Mouse (Mus musculus) lung, postnatal 0 days (tissue): Measurements from ENCODE around the gene Nrxn2. TPM values are rescaled to one million over a fixed set of nuclear protein-coding genes. Genes with fewer than 3 reads are reported as not detected.

Experiments
- ATAC-seq: fragments of 200-750 bp; cut with Nextera tagmentation; 2 replicates; pipeline ENCODE4 v1.8.0; 2017; ENCODE audit warnings: moderate library complexity
- DNase-seq: peaks from one replicate; pipeline ENCODE4 v3.0.0-alpha.2; 2016; ENCODE audit warnings: low spot score
- H3K27ac ChIP-seq: fragments of 300-500 bp; sonication (generic); 2 replicates; pipeline ENCODE4 v1.5.1; 2014; ENCODE audit warnings: antibody characterized with exemption, mild to moderate bottlenecking, low read length, mixed read lengths
- H3K27me3 ChIP-seq: fragments of 300-500 bp; sonication (generic); replicated peaks from 2 replicates; pipeline ENCODE4 v1.6.1; 2014; ENCODE audit warnings: low read length, mixed read lengths; ENCODE audit not compliant: insufficient read depth
- H3K36me3 ChIP-seq: fragments of 300-500 bp; sonication (generic); 2 replicates; pipeline ENCODE4 v1.6.1; 2014; ENCODE audit warnings: low read length, mixed read lengths; ENCODE audit not compliant: insufficient read depth
- H3K4me1 ChIP-seq: fragments of 300-500 bp; sonication (generic); 2 replicates; pipeline ENCODE4 v1.6.1; 2014; ENCODE audit warnings: antibody characterized with exemption, low read depth, low read length, mixed read lengths; ENCODE audit not compliant: insufficient read depth
- H3K4me2 ChIP-seq: fragments of 300-500 bp; sonication (generic); replicated peaks from 2 replicates; pipeline ENCODE4 v1.6.1; 2014; ENCODE audit warnings: low read depth, mild to moderate bottlenecking, low read length, moderate library complexity, mixed read lengths
- H3K4me3 ChIP-seq: fragments of 300-500 bp; sonication (generic); 2 replicates; pipeline ENCODE4 v1.5.1; 2014; ENCODE audit warnings: low read depth, low read length
- H3K9ac ChIP-seq: fragments of 300-500 bp; sonication (generic); replicated peaks from 2 replicates; pipeline ENCODE4 v1.6.1; 2014; ENCODE audit warnings: low read depth, mild to moderate bottlenecking
- H3K9me3 ChIP-seq: fragments of 300-500 bp; sonication (generic); 2 replicates; pipeline ENCODE4 v1.6.1; 2016; ENCODE audit warnings: low read length, mixed read lengths
- CTCF ChIP-seq: IDR thresholded peaks from 2 replicates; pipeline ENCODE4 v1.5.1; 2016; ENCODE audit warnings: antibody characterized with exemption, mild to moderate bottlenecking
- EP300 ChIP-seq: IDR thresholded peaks from 2 replicates; pipeline ENCODE4 v1.6.1; 2016; ENCODE audit warnings: antibody characterized with exemption, mild to moderate bottlenecking, control low read depth
- WGBS: fragments of 180-500 bp; shearing (Covaris S2); extraction: QIAGEN DNeasy Blood & Tissue Kit; methylation state at CpG from one replicate; pipeline ENCODE4 v1.1.7; 2014; 5-methylcytosine and 5-hydroxymethylcytosine counted together
- polyA plus RNA-seq: library from polyadenylated mRNA; unstranded; fragments of >200 nt; fragmentation: Nextera tagmentation; extraction: Ambion mirVana; gene quantifications from 2 replicates; pipeline ENCODE4 v1.2.1, GENCODE M21; 2015

Gene Nrxn2
- polyA plus RNA-seq, 1 experiment from 2014 or later, result 3.8 TPM

DNA sequence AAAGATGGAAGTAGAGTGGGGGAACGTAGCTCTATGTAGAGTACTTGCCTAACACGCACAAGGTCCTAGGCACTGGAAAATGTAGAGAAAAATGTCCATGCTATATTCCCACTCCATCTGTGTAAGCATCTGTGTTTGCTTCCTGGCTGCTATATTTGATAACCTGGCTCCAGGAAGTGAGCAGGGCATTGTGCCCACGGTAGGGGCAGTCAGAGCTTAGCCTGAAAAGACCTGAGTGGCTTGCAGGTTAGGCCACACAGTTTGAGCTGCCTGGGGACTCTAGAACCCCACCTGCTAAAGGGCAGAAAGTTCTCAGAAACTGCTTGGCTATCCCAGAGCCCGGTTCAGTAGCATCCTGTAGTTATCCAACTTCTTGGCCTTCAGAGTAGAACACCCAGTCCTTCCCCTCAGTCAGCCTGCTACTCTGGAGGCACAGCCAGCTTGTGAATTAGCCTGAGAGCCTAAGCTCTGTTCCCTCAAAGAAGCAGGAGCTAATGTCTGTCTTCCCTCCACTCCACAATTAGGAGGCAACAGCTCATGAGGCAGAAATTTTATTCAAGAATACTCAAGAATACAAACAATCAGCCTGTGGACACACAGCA, 36.1 kb upstream of the Nrxn2 start:
- peaks cover 6% of the 10 kb centered on the region; the same call in 1 of the 2 replicates for H3K36me3 ChIP-seq
- TF ChIP-seq CTCF (no peak), EP300 (no peak)
- no peak for ATAC-seq

DNA sequence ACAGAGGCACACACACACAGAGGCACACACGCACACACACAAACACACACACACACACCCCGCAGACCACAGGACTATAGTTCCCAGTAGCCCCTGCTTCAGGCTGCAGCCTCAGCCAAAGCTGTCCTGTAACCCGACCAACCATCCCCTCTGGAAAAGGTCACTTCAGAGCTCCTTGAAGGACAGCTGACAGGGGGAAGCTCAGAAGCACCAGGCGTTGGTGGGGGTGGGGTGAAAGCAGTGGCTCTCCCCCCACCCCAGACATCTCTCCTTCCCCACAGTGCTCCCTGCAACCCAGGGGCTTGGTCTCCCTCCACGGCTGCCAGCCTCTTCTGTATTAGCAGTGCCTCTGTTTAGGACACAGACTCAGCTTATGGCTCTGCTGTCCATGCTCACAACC, 35.1 kb upstream of the Nrxn2 start:
- peak overlapping the region; percentile 52; the same call in 1 of the 2 replicates for H3K27ac ChIP-seq
- no peaks in the 10 kb centered on the region for H3K27me3 ChIP-seq
- ATAC-seq (no peak), DNase-seq (no peak)
- H3K4me2 ChIP-seq, result no peak overlapping the region
- no peak overlapping the region for H3K9ac ChIP-seq
- H3K4me1 ChIP-seq, result peaks cover 14% of the 10 kb centered on the region; the same call in 1 of the 2 replicates
- 39% methylated on average over 5 of the region's 5 CpGs for WGBS
- H3K4me3 ChIP-seq, result no peak overlapping the region
- no peaks in the 10 kb centered on the region for H3K9me3 ChIP-seq
- no peaks in the 10 kb centered on the region for H3K36me3 ChIP-seq
- TF ChIP-seq CTCF (no peak), EP300 (no peak)

More for the DNA sequence above, 36.1 kb upstream of the Nrxn2 start:
- no peak for DNase-seq
- Histone ChIP-seq H3K4me3 (no peak overlapping the region), H3K27ac (no peak overlapping the region), H3K4me2 (no peak overlapping the region), H3K9ac (no peak overlapping the region), H3K4me1 (peaks cover 14% of the 10 kb centered on the region; the same call in 1 of the 2 replicates), H3K27me3 (no peaks in the 10 kb centered on the region), H3K9me3 (no peaks in the 10 kb centered on the region)
- WGBS, result 49% methylated on average over 4 of the region's 4 CpGs

DNA sequence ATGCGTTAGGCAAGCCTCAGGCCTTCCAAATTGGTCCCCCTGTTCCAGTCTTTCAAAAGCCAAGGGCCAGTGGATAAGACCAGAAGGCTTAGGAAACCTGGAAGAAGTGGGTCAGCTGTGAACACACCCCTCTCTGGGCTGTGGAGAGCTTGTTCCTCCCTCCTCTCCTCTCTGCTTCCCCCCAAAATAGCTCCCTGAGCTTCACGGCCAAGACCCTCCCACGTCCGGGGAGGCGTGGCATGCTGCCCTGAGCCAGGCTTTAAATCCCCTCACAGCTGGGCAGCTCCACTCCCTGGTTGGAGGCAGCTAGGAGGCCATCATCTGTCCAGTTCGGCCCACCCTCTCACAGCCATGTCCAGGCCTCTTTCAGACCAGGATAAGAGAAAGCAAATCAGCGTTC, 34.4 kb upstream of the Nrxn2 start, which contains the start of gene Pygm:
Gene Pygm, plus strand, starts transcription at position 272 of the 400 bp plus-strand sequence.
- H3K4me1 ChIP-seq, result peaks cover 14% of the 10 kb centered on the region; the same call in 1 of the 2 replicates

DNA sequence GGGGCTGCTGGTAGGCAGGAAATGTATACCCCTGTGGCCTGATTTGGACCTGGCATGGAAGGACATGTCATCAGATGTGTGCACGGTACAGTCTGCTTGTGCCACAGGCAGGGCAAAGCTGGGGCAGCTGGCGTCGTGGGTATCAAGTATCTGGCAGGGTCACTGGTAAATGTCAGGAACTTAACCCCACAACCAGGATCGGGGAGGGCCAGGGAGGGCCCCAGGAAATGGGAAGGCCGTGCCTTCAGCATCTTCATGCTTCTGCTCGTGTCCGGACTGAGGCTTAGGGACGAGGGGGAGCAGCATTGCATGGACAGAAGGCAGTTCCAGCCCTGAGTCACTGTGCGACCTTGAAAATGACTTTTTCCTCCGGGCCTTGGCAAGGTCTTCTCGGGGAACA, 33.6 kb upstream of the Nrxn2 start:
- no peak for TF ChIP-seq CTCF
- no peak for TF ChIP-seq EP300
- Histone ChIP-seq H3K9me3 (no peaks in the 10 kb centered on the region), H3K36me3 (no peaks in the 10 kb centered on the region), H3K27ac (peak overlapping the region; percentile 52), H3K4me2 (peak overlapping the region; percentile 36), H3K4me3 (no peak overlapping the region), H3K4me1 (peaks cover 20% of the 10 kb centered on the region; the same call in 1 of the 2 replicates), H3K9ac (no peak overlapping the region), H3K27me3 (no peaks in the 10 kb centered on the region)
- 66% methylated on average over 11 of the region's 11 CpGs for WGBS
- ATAC-seq (no peak), DNase-seq (no peak)

More for the DNA sequence above, 34.4 kb upstream of the Nrxn2 start, which contains the start of gene Pygm:
- no peaks in the 10 kb centered on the region for H3K27me3 ChIP-seq
- ATAC-seq (peak; percentile 83), DNase-seq (peak; percentile 77)
- H3K4me3 ChIP-seq, result no peak within 1 kb of the TSS
- 14% methylated on average over 7 of the region's 7 CpGs for WGBS
- 0 out of 2 replicates have a peak within 1 kb of the TSS, but pooled peaks have one; percentile 26 for H3K9ac ChIP-seq
- peak within 1 kb of the TSS; percentile 36 for H3K4me2 ChIP-seq
- no peaks in the 10 kb centered on the region for H3K36me3 ChIP-seq
- no peak for TF ChIP-seq EP300
- no peak for TF ChIP-seq CTCF
- H3K27ac ChIP-seq, result peak within 1 kb of the TSS; percentile 52
- H3K9me3 ChIP-seq, result no peaks in the 10 kb centered on the region

DNA sequence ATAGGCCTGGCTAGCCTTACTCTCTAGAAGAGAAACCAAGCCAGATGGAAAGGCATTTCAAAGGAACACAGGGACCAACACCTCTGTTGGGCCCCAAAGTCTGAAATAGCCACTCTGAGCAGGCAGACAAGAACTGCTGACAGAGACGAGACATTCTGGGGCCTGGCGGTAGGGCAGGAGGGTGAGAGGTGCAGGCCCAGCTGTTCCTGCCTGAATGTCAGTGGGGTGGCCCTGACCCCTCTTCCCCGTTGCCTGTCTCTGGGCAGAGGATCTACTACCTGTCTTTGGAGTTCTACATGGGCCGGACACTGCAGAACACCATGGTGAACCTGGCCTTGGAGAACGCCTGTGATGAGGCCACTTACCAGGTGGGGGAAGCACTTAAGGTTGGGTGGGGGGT, 33.1 kb upstream of the Nrxn2 start:
- Histone ChIP-seq H3K4me2 (peak overlapping the region; percentile 36), H3K9me3 (no peaks in the 10 kb centered on the region), H3K4me1 (peaks cover 20% of the 10 kb centered on the region; the same call in 1 of the 2 replicates), H3K36me3 (no peaks in the 10 kb centered on the region), H3K27me3 (no peaks in the 10 kb centered on the region), H3K9ac (0 out of 2 replicates have a peak overlapping the region, but pooled peaks have one; percentile 26), H3K4me3 (no peak overlapping the region), H3K27ac (no peak overlapping the region)
- TF ChIP-seq CTCF (no peak), EP300 (no peak)
- DNase-seq (no peak), ATAC-seq (no peak)
- WGBS, result 72% methylated on average over 5 of the region's 5 CpGs

DNA sequence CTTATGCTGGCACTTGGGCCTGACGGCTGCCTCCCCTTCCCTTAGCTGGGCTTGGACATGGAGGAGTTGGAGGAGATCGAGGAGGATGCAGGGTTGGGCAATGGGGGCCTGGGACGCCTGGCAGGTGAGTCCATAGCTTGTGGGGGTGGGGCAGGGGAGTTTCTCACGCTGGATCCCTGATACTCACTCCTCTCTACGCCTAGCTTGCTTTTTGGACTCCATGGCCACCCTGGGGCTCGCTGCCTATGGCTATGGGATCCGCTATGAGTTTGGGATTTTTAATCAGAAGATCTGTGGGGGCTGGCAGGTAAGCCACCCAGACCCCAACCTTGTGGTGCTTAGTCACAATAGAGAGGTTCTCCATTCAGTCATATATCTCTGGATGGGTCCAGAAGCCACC, 32.7 kb upstream of the Nrxn2 start:
- DNase-seq (no peak), ATAC-seq (no peak)
- Histone ChIP-seq H3K27me3 (no peaks in the 10 kb centered on the region), H3K4me3 (no peak overlapping the region), H3K9ac (no peak overlapping the region), H3K4me2 (0 out of 2 replicates have a peak overlapping the region, but pooled peaks have one; percentile 36), H3K27ac (no peak overlapping the region), H3K4me1 (peaks cover 20% of the 10 kb centered on the region; the same call in 1 of the 2 replicates), H3K36me3 (no peaks in the 10 kb centered on the region), H3K9me3 (no peaks in the 10 kb centered on the region)
- WGBS, result 78% methylated on average over 7 of the region's 7 CpGs
- no peak for TF ChIP-seq EP300
- no peak for TF ChIP-seq CTCF
